Mouse (Mus musculus): ENCODE data around the gene Mcts2. TPM values are rescaled to one million over a fixed set of nuclear protein-coding genes. Genes with fewer than 3 reads are reported as not detected.
A peak's percentile ranks its signal among the peaks of the same experiment; 100 is the strongest.

Gene Mcts2
- 43.4 and 48.6 TPM in 2 replicates for polyA plus RNA-seq (2014; fragmentation: Nextera tagmentation; extraction: Ambion mirVana)

- Histone ChIP-seq H3K27ac (ENCODE audit: low read depth, low read length) (no peak within 1 kb of the TSS), H3K9ac (ENCODE audit: low read length) (peak within 1 kb of the TSS; percentile 45), H3K27me3 (ENCODE audit: control insufficient read depth, insufficient read depth, low read length) (no peaks in the 10 kb centered on the region), H3K4me1 (ENCODE audit: control insufficient read depth, insufficient read depth, low read length) (0 out of 2 replicates have a peak, but pooled peaks cover 2% of the 10 kb centered on the region), H3K9me3 (ENCODE audit: control insufficient read depth, low read length) (no peaks in the 10 kb centered on the region), H3K4me3 (ENCODE audit: low read depth, low read length) (peak within 1 kb of the TSS; percentile 37), H3K4me2 (peak within 1 kb of the TSS; percentile 55), H3K36me3 (ENCODE audit: control insufficient read depth, insufficient read depth, low read length) (peaks cover 45% of the 10 kb centered on the region)
- peak; percentile 97 for ATAC-seq (ENCODE audit: low FRiP score)
- peak; percentile 96 for DNase-seq (ENCODE audit: low spot score, missing footprints)
- WGBS, result 44% methylated on average over 45 of the region's 45 CpGs
Observed at GRCm38 (mm10) chr2:152686806-152687267, at the start of gene Mcts2. Gene Mcts2, plus strand, starts transcription at chr2:152687035.

DNA sequence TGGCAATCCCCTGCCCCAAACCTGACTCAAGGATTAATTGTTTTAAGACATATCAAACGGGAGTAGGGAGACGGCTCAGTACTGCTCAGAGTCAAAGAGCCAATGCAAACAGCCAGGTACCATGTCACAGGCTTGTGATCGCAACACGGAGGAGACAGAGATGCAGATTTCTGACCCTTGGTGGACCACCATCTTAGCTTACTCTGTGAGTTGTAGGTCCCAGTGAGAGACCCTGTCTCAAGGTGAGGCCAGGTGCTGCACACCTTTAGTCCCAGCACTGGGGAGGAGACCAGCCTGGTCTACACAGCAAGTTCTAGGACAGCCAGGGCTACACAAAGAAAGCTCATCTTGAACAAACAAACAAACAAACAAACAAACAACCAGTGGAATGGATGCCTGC, 49.5 kb upstream of the Mcts2 start:
- no peak overlapping the region for H3K27ac ChIP-seq (ENCODE audit: low read depth, low read length)
- no peaks in the 10 kb centered on the region for H3K36me3 ChIP-seq (ENCODE audit: control insufficient read depth, insufficient read depth, low read length)
- WGBS, result 88% methylated on average over 4 of the region's 4 CpGs

DNA sequence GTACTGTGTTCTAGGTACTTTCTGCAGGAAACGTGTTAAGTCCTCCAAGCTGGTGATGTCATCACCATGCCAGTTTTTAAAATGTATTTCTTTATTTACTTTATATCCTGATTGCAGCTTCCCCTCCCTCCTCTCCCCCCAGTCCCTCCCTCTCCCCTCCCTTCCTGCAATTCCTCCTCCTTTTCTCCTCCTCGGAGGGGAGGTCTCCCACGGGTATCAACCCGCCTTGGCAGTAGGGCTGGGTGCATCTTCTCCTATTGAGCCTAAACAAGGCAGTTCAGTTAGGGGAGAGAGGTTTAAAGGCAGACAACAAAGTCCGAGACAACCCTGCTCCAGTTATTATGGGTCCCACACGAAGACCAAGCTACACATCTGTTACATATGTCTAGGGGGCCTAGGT, 48.0 kb upstream of the Mcts2 start:
- no peaks in the 10 kb centered on the region for H3K9me3 ChIP-seq (ENCODE audit: control insufficient read depth, low read length)
- H3K9ac ChIP-seq (ENCODE audit: low read length), result no peak overlapping the region
- WGBS, result 57% methylated on average over 6 of the region's 6 CpGs
- no peak overlapping the region for H3K27ac ChIP-seq (ENCODE audit: low read depth, low read length)
- ATAC-seq (ENCODE audit: low FRiP score) (no peak), DNase-seq (ENCODE audit: low spot score, missing footprints) (no peak)
- H3K4me3 ChIP-seq (ENCODE audit: low read depth, low read length), result no peak overlapping the region
- no peaks in the 10 kb centered on the region for H3K36me3 ChIP-seq (ENCODE audit: control insufficient read depth, insufficient read depth, low read length)
- H3K4me2 ChIP-seq, result no peak overlapping the region
- peaks cover 5% of the 10 kb centered on the region; the same call in 1 of the 2 replicates for H3K4me1 ChIP-seq (ENCODE audit: control insufficient read depth, insufficient read depth, low read length)
- H3K27me3 ChIP-seq (ENCODE audit: control insufficient read depth, insufficient read depth, low read length), result no peaks in the 10 kb centered on the region

More for the DNA sequence above, 49.5 kb upstream of the Mcts2 start:
- Histone ChIP-seq H3K9me3 (ENCODE audit: control insufficient read depth, low read length) (no peaks in the 10 kb centered on the region), H3K4me3 (ENCODE audit: low read depth, low read length) (no peak overlapping the region), H3K4me1 (ENCODE audit: control insufficient read depth, insufficient read depth, low read length) (peaks cover 5% of the 10 kb centered on the region; the same call in 1 of the 2 replicates), H3K9ac (ENCODE audit: low read length) (no peak overlapping the region), H3K4me2 (no peak overlapping the region), H3K27me3 (ENCODE audit: control insufficient read depth, insufficient read depth, low read length) (no peaks in the 10 kb centered on the region)
- no peak for DNase-seq (ENCODE audit: low spot score, missing footprints)
- no peak for ATAC-seq (ENCODE audit: low FRiP score)

DNA sequence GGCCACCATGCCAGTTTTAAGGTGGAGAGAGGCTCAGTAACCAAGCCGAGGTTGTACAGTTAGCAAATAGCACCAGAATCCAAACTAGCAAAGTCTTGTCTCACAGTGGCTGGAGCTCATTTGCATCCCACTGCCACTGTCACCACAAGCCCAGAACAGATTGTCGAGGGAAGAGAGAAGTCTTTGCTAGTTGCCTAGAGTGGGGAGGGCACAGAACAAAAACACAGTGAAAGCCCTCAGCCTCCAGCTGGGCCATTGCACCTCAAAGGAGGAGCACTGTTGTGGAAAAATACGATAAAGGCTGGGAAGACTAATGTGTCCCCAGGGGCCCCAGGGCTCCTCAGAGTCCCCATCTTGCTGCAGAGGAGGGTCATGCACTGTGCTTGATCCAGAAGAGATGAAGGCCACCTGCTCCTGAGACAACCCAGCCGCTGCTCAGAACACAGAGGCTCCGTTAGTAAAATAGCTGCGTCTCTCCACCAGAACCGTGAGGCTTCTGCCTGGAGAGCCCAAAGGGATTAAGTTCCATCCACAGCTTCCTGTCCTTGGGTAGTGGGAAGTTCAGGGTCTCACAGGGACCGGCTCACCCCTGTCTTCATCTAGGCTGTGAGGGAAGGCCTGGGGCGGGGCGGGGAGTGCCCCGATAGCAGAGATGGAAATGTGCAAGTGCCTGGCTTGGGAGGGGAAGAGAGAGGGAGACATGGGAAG, 47.3 kb upstream of the Mcts2 start:
- H3K9ac ChIP-seq (ENCODE audit: low read length), result no peak overlapping the region; the same call in 1 of the 2 replicates
- DNase-seq (ENCODE audit: low spot score, missing footprints) (peak; percentile 87), ATAC-seq (ENCODE audit: low FRiP score) (no peak)
- H3K4me3 ChIP-seq (ENCODE audit: low read depth, low read length), result no peak overlapping the region
- H3K36me3 ChIP-seq (ENCODE audit: control insufficient read depth, insufficient read depth, low read length), result no peaks in the 10 kb centered on the region
- 20% methylated on average over 11 of the region's 11 CpGs for WGBS
- no peak overlapping the region for H3K4me2 ChIP-seq
- no peaks in the 10 kb centered on the region for H3K27me3 ChIP-seq (ENCODE audit: control insufficient read depth, insufficient read depth, low read length)
- peak overlapping the region; percentile 14; the same call in 1 of the 2 replicates for H3K27ac ChIP-seq (ENCODE audit: low read depth, low read length)
- H3K4me1 ChIP-seq (ENCODE audit: control insufficient read depth, insufficient read depth, low read length), result peaks cover 5% of the 10 kb centered on the region; the same call in 1 of the 2 replicates
- H3K9me3 ChIP-seq (ENCODE audit: control insufficient read depth, low read length), result no peaks in the 10 kb centered on the region

- DNase-seq (ENCODE audit: low spot score, missing footprints) (no peak), ATAC-seq (ENCODE audit: low FRiP score) (no peak)
- Histone ChIP-seq H3K4me3 (ENCODE audit: low read depth, low read length) (no peak overlapping the region), H3K9ac (ENCODE audit: low read length) (no peak overlapping the region), H3K27me3 (ENCODE audit: control insufficient read depth, insufficient read depth, low read length) (no peaks in the 10 kb centered on the region), H3K27ac (ENCODE audit: low read depth, low read length) (no peak overlapping the region), H3K9me3 (ENCODE audit: control insufficient read depth, low read length) (no peaks in the 10 kb centered on the region), H3K4me1 (ENCODE audit: control insufficient read depth, insufficient read depth, low read length) (peaks cover 4% of the 10 kb centered on the region; the same call in 1 of the 2 replicates), H3K4me2 (no peak overlapping the region), H3K36me3 (ENCODE audit: control insufficient read depth, insufficient read depth, low read length) (no peaks in the 10 kb centered on the region)
- WGBS, result 78% methylated on average over 10 of the region's 10 CpGs
Observed at GRCm38 (mm10) chr2:152652901-152653620, 33.8 kb upstream of the Mcts2 start.

GRCm38 (mm10) chr2:152653874-152654715, 32.7 kb upstream of the Mcts2 start:
- H3K4me2 ChIP-seq, result 0 out of 2 replicates have a peak overlapping the region, but pooled peaks have one; percentile 7
- ATAC-seq (ENCODE audit: low FRiP score), result peak; percentile 77
- H3K4me3 ChIP-seq (ENCODE audit: low read depth, low read length), result no peak overlapping the region
- H3K36me3 ChIP-seq (ENCODE audit: control insufficient read depth, insufficient read depth, low read length), result no peaks in the 10 kb centered on the region
- peaks cover 4% of the 10 kb centered on the region; the same call in 1 of the 2 replicates for H3K4me1 ChIP-seq (ENCODE audit: control insufficient read depth, insufficient read depth, low read length)
- DNase-seq (ENCODE audit: low spot score, missing footprints), result peak; percentile 90
- WGBS, result 55% methylated on average over 14 of the region's 14 CpGs
- no peak overlapping the region for H3K27ac ChIP-seq (ENCODE audit: low read depth, low read length)
- no peak overlapping the region for H3K9ac ChIP-seq (ENCODE audit: low read length)
- no peaks in the 10 kb centered on the region for H3K27me3 ChIP-seq (ENCODE audit: control insufficient read depth, insufficient read depth, low read length)
- no peaks in the 10 kb centered on the region for H3K9me3 ChIP-seq (ENCODE audit: control insufficient read depth, low read length)

DNA sequence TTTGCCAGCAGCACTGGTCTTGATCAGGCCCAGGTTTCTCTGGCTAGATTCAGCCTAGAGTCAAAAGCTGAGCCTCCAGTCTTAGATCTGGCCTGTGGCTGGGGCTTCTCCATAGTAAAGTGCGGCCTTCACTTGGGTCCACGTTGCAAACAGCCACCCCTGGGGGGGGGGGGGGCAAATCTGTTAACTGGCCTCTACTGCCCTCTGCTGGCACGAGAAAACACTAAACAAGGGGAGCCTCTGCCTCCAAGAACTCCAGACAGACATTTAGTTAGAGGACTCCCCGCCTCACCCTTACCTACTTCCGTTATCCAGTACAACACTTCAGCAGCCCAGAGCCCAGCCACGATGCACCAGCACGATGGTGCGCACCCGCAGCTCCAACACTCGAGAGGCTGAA, 29.4 kb upstream of the Mcts2 start:
- no peak for ATAC-seq (ENCODE audit: low FRiP score)
- no peak overlapping the region for H3K27ac ChIP-seq (ENCODE audit: low read depth, low read length)
- no peaks in the 10 kb centered on the region for H3K27me3 ChIP-seq (ENCODE audit: control insufficient read depth, insufficient read depth, low read length)
- no peak overlapping the region for H3K9ac ChIP-seq (ENCODE audit: low read length)
- H3K9me3 ChIP-seq (ENCODE audit: control insufficient read depth, low read length), result no peaks in the 10 kb centered on the region
- 65% methylated on average over 10 of the region's 10 CpGs for WGBS
- no peak overlapping the region for H3K4me3 ChIP-seq (ENCODE audit: low read depth, low read length)
- no peak overlapping the region for H3K4me2 ChIP-seq
- H3K4me1 ChIP-seq (ENCODE audit: control insufficient read depth, insufficient read depth, low read length), result peaks cover 4% of the 10 kb centered on the region; the same call in 1 of the 2 replicates
- H3K36me3 ChIP-seq (ENCODE audit: control insufficient read depth, insufficient read depth, low read length), result no peaks in the 10 kb centered on the region
- DNase-seq (ENCODE audit: low spot score, missing footprints), result no peak

DNA sequence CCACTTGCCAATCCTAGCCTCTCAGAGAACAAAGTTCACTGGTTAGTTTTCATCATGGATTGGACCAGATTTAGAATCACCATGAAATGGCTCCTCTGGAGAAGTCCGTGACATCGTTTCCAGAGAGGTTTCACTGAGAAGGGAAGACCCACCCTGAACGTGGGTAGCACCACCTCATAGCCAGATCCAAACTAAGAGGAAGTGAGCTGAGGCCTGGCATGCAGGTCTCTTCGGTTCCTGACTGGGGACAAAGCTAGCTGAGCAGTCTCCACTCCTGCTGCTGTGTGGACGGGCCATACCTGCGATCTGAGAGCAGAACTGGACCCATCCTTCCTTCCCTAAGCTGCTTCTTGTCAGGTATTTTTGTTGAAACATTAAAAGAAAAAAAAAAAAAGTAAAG, 25.7 kb upstream of the Mcts2 start:
- DNase-seq (ENCODE audit: low spot score, missing footprints), result no peak

More for the DNA sequence above, 25.7 kb upstream of the Mcts2 start:
- no peak for ATAC-seq (ENCODE audit: low FRiP score)
- 81% methylated on average over 6 of the region's 6 CpGs for WGBS
- no peak overlapping the region for H3K4me2 ChIP-seq
- H3K27ac ChIP-seq (ENCODE audit: low read depth, low read length), result no peak overlapping the region
- H3K9me3 ChIP-seq (ENCODE audit: control insufficient read depth, low read length), result no peaks in the 10 kb centered on the region
- no peak overlapping the region for H3K4me3 ChIP-seq (ENCODE audit: low read depth, low read length)
- no peak overlapping the region for H3K9ac ChIP-seq (ENCODE audit: low read length)
- H3K27me3 ChIP-seq (ENCODE audit: control insufficient read depth, insufficient read depth, low read length), result no peaks in the 10 kb centered on the region
- no peaks in the 10 kb centered on the region for H3K36me3 ChIP-seq (ENCODE audit: control insufficient read depth, insufficient read depth, low read length)
- no peaks in the 10 kb centered on the region for H3K4me1 ChIP-seq (ENCODE audit: control insufficient read depth, insufficient read depth, low read length)
